Mouse (Mus musculus): ENCODE results near the gene Cbl. TPM values are rescaled to one million over a fixed set of nuclear protein-coding genes. Genes with fewer than 3 reads are reported as not detected.

Cbl gene
- polyA plus RNA-seq, 1 experiment from 2014 or later, result 26.2 TPM

DNA sequence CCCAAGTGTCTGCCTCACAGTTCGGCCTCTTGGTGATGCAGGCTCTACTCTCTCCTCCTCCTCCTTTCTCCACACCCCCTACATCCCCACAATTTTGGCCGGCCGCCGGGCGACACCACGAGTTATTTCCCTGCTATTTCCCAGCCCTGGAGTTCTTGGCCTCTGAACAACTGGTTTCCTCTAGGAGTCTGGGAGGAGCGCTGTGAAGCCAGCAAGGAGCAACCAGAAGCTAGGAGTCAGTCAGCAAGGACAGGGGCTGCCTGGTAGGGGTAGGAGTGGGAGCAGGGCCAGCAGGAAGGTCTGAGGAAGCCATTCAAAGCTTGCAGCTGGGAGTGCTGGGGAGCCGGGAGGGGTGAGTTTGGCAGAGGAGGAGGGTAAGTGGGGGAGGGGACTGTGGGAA lies 126.7 kb downstream of the Cbl start, which contains the start of gene C1qtnf5:
Gene C1qtnf5 (plus strand): TSS at position 136 of the 400 bp plus-strand sequence.
- H3K27me3 ChIP-seq (replicated peaks), result no peaks in the 10 kb centered on the region
- H3K9ac ChIP-seq, result no peak within 1 kb of the TSS
- H3K27ac ChIP-seq, result peak within 1 kb of the TSS; percentile 51
- ATAC-seq (replicated peaks), result peak; percentile 51
- H3K4me2 ChIP-seq, result peak within 1 kb of the TSS; percentile 34
- WGBS, result 17% methylated on average over 8 of the region's 8 CpGs
- no peaks in the 10 kb centered on the region for H3K36me3 ChIP-seq (replicated peaks)
- H3K9me3 ChIP-seq, result no peaks in the 10 kb centered on the region
- H3K4me1 ChIP-seq, result peaks cover 45% of the 10 kb centered on the region
- peak within 1 kb of the TSS; percentile 6; the same call in 1 of the 2 replicates for H3K4me3 ChIP-seq

DNA sequence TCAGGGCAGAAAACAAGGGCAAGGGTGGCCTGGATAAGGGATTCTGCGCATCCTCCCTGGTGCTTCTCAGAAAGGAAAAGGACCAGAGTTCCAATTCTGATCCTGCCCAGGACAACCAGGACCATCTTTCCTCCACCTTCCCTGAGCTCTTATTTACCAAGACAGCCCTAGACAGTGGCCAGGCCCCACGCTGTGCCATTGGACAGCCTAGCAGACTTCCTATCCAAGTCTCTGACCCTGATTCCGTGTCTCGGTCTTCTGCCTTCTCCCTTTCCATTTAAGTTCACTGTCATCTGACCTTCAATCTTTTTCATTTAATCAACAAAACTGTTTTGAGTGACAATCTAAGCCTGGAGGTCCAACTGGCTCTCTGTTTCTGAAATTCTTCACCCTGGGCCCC lies 127.3 kb downstream of the Cbl start:
- Histone ChIP-seq H3K4me2 (no peak overlapping the region), H3K4me1 (peaks cover 42% of the 10 kb centered on the region), H3K27me3 (replicated peaks) (no peaks in the 10 kb centered on the region), H3K4me3 (no peak overlapping the region), H3K36me3 (replicated peaks) (no peaks in the 10 kb centered on the region), H3K9me3 (no peaks in the 10 kb centered on the region), H3K9ac (no peak overlapping the region), H3K27ac (0 out of 2 replicates have a peak overlapping the region, but pooled peaks have one; percentile 51)
- no peak for ATAC-seq (replicated peaks)
- 53% methylated on average over 4 of the region's 4 CpGs for WGBS

DNA sequence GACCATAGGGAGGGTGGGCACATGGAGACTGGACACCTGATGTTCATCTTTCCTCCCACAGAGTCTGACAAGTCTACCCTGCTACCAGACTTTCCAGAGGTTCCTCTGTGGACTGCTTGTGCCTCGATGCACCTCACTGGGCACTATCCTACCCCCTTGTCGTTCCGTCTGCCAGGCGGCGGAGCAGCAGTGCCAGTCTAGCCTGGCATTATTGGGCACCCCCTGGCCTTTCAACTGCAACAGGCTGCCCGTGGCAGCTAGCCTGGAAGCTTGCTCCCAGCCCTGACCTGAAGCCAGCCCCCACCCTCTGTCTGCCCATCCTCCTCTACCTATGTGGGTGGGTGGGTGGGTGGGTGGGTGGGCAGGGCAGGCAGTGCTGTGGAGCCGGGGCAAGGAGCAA lies 127.7 kb downstream of the Cbl start:
- Histone ChIP-seq H3K4me3 (no peak overlapping the region), H3K27me3 (replicated peaks) (no peaks in the 10 kb centered on the region), H3K4me2 (no peak overlapping the region), H3K4me1 (peaks cover 42% of the 10 kb centered on the region), H3K9ac (no peak overlapping the region), H3K9me3 (no peaks in the 10 kb centered on the region), H3K27ac (no peak overlapping the region), H3K36me3 (replicated peaks) (no peaks in the 10 kb centered on the region)
- 90% methylated on average over 7 of the region's 7 CpGs for WGBS
- no peak for ATAC-seq (replicated peaks)

DNA sequence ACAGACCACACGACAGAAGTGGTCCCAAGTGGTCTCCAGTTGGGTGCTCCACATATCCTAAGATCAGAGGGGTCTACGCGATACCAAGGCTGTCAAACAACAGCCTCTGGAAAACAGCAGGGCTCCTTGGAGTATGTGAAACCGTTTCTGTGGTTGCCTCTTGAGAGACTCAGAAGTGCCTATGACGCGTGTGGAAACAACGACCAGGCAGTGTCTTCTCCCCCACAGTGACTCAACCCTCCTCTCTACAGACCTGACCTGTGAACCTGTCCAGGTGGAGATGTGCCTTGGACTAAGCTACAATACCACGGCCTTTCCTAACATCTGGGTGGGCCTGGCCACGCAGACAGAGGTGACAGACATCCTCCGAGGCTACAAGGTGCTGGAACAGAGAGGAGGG lies 128.1 kb downstream of the Cbl start:
- 89% methylated on average over 10 of the region's 10 CpGs for WGBS
- no peak overlapping the region for H3K4me2 ChIP-seq
- H3K4me3 ChIP-seq, result no peak overlapping the region
- ATAC-seq (replicated peaks), result no peak
- peaks cover 42% of the 10 kb centered on the region for H3K4me1 ChIP-seq
- no peaks in the 10 kb centered on the region for H3K9me3 ChIP-seq
- no peaks in the 10 kb centered on the region for H3K27me3 ChIP-seq (replicated peaks)
- no peak overlapping the region for H3K9ac ChIP-seq
- no peaks in the 10 kb centered on the region for H3K36me3 ChIP-seq (replicated peaks)
- H3K27ac ChIP-seq, result no peak overlapping the region

DNA sequence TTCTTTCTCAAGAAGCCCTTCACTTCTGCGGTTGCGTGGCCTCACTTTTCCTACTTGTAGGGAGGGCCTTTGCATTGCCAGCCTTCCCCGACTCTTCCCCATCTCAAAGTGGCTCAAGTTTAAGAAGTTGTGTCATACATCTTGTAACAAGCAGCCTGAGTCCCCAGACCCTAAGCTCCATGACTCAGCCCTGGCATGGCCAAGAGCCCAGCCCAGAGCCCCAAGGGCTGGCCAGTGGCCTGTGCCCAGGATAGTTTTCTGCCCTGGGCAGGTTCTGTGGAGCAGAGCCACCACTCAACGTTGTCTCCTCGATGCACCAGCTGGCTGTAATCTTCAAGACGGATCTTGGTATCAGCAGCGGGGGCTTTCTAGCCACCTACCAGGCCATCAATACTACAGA lies 129.0 kb downstream of the Cbl start:
- 93% methylated on average over 7 of the region's 7 CpGs for WGBS
- H3K36me3 ChIP-seq (replicated peaks), result no peaks in the 10 kb centered on the region
- no peak overlapping the region for H3K4me2 ChIP-seq
- no peak overlapping the region for H3K9ac ChIP-seq
- ATAC-seq (replicated peaks), result no peak
- no peak overlapping the region for H3K4me3 ChIP-seq
- no peaks in the 10 kb centered on the region for H3K27me3 ChIP-seq (replicated peaks)
- no peaks in the 10 kb centered on the region for H3K9me3 ChIP-seq
- peaks cover 33% of the 10 kb centered on the region for H3K4me1 ChIP-seq
- H3K27ac ChIP-seq, result no peak overlapping the region

DNA sequence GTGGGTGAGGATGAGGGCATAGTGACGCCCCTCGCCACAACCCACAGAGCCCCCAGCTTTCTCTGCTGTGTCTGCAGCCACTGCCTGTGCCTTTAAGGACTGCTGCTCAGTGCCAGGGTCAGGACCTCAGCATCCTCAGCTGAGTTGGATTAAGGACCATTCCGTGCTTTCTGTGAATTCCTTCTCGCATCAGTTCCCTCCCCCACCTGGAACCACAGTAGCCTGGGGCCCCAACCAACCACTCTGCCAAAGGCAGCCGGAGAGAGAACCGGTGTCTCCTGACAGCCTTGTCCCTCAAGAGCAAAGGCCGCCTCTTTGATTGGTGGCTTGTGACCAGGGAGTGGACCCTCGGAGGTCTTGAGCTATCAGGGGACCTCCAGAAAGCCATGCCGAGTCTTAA lies 132.4 kb downstream of the Cbl start, which contains the start of gene Mfrp:
Gene Mfrp (plus strand): TSS at position 240 of the 400 bp plus-strand sequence.
- WGBS, result 40% methylated on average over 9 of the region's 9 CpGs
- Histone ChIP-seq H3K4me3 (no peak within 1 kb of the TSS), H3K36me3 (replicated peaks) (no peaks in the 10 kb centered on the region), H3K27me3 (replicated peaks) (no peaks in the 10 kb centered on the region), H3K27ac (no peak within 1 kb of the TSS), H3K4me2 (no peak within 1 kb of the TSS), H3K4me1 (peaks cover 3% of the 10 kb centered on the region; the same call in 1 of the 2 replicates), H3K9ac (no peak within 1 kb of the TSS), H3K9me3 (no peaks in the 10 kb centered on the region)
- no peak for ATAC-seq (replicated peaks)

DNA sequence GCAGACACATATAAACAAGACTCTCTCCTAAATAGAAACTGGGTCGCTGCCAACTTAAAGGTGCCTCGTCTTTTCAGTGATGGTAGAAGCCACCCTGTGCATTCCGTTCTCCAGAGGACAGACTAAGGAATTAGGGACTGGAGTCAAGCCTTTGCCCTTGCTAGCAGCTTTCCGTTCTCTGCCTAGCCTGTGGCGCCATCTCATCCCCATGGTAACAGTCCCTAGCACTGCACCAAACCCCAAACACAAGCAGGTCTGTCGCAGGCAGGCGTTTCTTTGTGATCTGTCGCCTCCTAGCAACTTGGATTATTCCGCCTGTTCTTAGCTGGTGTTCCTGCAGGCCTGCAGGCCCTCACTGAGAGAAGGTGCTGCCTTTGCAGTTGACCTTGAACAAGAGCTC lies 137.3 kb downstream of the Cbl start:
- Histone ChIP-seq H3K9ac (no peak overlapping the region), H3K36me3 (replicated peaks) (no peaks in the 10 kb centered on the region), H3K4me2 (no peak overlapping the region), H3K4me3 (no peak overlapping the region), H3K27me3 (replicated peaks) (no peaks in the 10 kb centered on the region), H3K9me3 (no peaks in the 10 kb centered on the region), H3K4me1 (peaks cover 10% of the 10 kb centered on the region; the same call in 1 of the 2 replicates), H3K27ac (peak overlapping the region; percentile 26)
- 10% methylated on average over 9 of the region's 9 CpGs for WGBS
- ATAC-seq (replicated peaks), result peak; percentile 70; the same call in 1 of the 2 replicates

DNA sequence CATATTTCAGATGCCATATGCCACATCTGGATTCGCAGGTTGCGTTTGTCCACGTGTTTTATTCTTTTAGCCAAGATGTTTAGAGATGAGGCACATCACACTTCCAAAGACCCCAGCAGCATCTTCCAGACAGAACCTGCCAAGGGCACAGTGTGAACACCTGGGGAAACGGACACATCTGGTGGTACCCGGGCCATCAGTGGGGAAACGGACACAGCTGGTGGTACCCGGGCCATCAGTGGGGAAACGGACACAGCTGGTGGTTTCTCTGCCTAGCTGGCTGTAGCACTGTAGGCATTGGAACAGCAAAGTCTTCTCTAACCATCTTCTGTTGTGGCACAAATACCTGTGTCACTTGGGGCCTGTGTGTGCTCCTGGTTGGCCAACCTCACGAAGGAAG lies 138.1 kb downstream of the Cbl start:
- no peak overlapping the region for H3K27ac ChIP-seq
- no peak overlapping the region for H3K9ac ChIP-seq
- ATAC-seq (replicated peaks), result no peak
- no peak overlapping the region for H3K4me3 ChIP-seq
- H3K27me3 ChIP-seq (replicated peaks), result no peaks in the 10 kb centered on the region
- H3K4me1 ChIP-seq, result peaks cover 10% of the 10 kb centered on the region; the same call in 1 of the 2 replicates
- WGBS, result 94% methylated on average over 9 of the region's 9 CpGs
- H3K36me3 ChIP-seq (replicated peaks), result no peaks in the 10 kb centered on the region
- H3K4me2 ChIP-seq, result no peak overlapping the region
- no peaks in the 10 kb centered on the region for H3K9me3 ChIP-seq

DNA sequence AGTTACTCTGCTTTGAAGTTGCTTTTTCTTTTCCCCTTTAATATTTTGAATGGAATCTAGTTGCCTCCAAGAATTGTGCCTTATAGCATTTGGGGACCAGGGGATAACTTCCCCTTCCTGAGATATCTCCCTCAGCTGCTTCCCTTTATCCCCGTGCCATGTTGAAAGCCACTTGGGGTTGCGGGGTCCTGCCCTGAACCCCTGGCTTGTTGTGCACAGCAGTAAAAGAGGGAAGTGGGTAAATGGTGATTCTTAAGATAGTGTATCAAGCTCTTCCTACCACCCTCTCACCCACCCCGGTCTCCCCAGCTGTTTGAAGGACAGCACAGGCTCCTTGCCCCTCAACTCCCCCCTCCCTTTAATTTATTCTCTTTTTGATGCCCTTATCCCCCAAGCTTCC lies 139.1 kb downstream of the Cbl start:
- H3K9ac ChIP-seq, result no peak overlapping the region
- no peak overlapping the region for H3K27ac ChIP-seq
- 81% methylated on average over 3 of the region's 3 CpGs for WGBS
- no peaks in the 10 kb centered on the region for H3K36me3 ChIP-seq (replicated peaks)
- H3K4me1 ChIP-seq, result peaks cover 10% of the 10 kb centered on the region; the same call in 1 of the 2 replicates
- H3K4me3 ChIP-seq, result no peak overlapping the region
- ATAC-seq (replicated peaks), result no peak
- no peak overlapping the region for H3K4me2 ChIP-seq
- H3K9me3 ChIP-seq, result no peaks in the 10 kb centered on the region
- no peaks in the 10 kb centered on the region for H3K27me3 ChIP-seq (replicated peaks)

DNA sequence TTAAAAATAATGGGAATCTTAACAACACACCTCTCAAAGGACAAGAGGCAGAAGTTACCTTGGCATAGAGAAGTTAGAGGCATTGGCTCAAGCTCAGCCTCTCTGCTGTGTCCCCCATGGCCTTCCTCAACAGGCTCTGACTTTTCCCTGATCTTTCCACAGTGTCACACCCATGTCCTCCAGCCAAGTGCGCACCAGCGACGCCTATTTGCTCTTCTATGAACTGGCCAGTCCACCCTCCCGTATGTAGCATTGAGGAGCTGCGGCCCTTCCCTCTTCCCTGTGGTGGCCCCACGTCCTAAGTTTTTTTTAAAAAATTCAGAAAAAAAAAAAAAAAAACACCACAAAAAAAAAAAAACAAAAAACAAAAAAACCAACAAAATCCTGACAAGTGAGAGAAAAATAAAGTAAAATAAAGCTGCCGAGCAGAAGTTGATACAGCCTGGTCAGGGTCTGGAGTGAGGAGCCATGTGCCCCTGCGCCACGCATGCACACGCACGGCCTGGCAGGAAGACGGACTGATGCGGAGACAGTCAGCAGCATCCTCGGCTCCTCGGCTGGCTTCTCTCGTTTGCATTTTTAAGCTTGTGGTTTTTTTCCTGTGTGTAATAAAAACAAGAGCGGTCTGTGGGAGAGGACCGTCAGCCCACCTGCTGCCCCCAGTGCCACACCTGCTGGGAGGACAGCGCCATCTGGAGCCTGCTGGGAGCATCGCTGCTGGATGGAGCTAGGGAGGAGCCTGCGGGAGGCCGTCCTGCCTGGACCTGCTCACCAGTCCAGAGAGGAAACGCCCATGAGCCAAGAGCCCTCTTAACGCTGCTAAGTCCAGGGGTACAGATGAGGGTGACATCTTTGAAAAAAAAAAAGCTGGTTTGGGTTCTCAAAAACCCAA lies 140.0 kb downstream of the Cbl start:
- no peaks in the 10 kb centered on the region for H3K36me3 ChIP-seq (replicated peaks)
- peak; percentile 55; the same call in 1 of the 2 replicates for ATAC-seq (replicated peaks)
- H3K4me2 ChIP-seq, result peak overlapping the region; percentile 49
- 29% methylated on average over 24 of the region's 24 CpGs for WGBS
- no peak overlapping the region for H3K27ac ChIP-seq
- H3K27me3 ChIP-seq (replicated peaks), result no peaks in the 10 kb centered on the region
- H3K4me1 ChIP-seq, result peaks cover 10% of the 10 kb centered on the region; the same call in 1 of the 2 replicates
- peak overlapping the region; percentile 22 for H3K4me3 ChIP-seq
- H3K9me3 ChIP-seq, result no peaks in the 10 kb centered on the region
- H3K9ac ChIP-seq, result no peak overlapping the region

Data from midbrain, embryonic 15.5 days (tissue).